Mouse (Mus musculus): ENCODE data around the gene Lancl2.

The Lancl2 gene

GRCm38 (mm10) chr6:57767112-57767868, 65.0 kb downstream of the Lancl2 start:
- no peak for DNase-seq (ENCODE audit: low spot score in 2 of 2)

- DNase-seq (ENCODE audit: low spot score in 2 of 2): no peak
Measured at GRCm38 (mm10) chr6:57768948-57769525, 66.7 kb downstream of the Lancl2 start.

- DNase-seq (ENCODE audit: low spot score in 2 of 2): no peak
Measured at GRCm38 (mm10) chr6:57770467-57771190, 68.3 kb downstream of the Lancl2 start.

GRCm38 (mm10) chr6:57773792-57774191, 71.5 kb downstream of the Lancl2 start:
- DNase-seq (ENCODE audit: low spot score in 2 of 2): no peak

GRCm38 (mm10) chr6:57780359-57780758, 78.0 kb downstream of the Lancl2 start:
- no peak for DNase-seq (ENCODE audit: low spot score in 2 of 2)

- DNase-seq (ENCODE audit: low spot score in 2 of 2): no peak
Measured at GRCm38 (mm10) chr6:57782658-57783057, 80.3 kb downstream of the Lancl2 start.

GRCm38 (mm10) chr6:57784251-57784650, 81.9 kb downstream of the Lancl2 start:
- DNase-seq (ENCODE audit: low spot score in 2 of 2): no peak

- DNase-seq (ENCODE audit: low spot score in 2 of 2): no peak
Measured at GRCm38 (mm10) chr6:57787376-57787775, 85.0 kb downstream of the Lancl2 start.
